Mouse (Mus musculus): ENCODE data around the gene Hist2h2be. TPM values are rescaled to one million over a fixed set of nuclear protein-coding genes. Genes with fewer than 3 reads are reported as not detected.

The Hist2h2be gene
- polyA plus RNA-seq, 1 experiment, result 1.3 TPM

DNA sequence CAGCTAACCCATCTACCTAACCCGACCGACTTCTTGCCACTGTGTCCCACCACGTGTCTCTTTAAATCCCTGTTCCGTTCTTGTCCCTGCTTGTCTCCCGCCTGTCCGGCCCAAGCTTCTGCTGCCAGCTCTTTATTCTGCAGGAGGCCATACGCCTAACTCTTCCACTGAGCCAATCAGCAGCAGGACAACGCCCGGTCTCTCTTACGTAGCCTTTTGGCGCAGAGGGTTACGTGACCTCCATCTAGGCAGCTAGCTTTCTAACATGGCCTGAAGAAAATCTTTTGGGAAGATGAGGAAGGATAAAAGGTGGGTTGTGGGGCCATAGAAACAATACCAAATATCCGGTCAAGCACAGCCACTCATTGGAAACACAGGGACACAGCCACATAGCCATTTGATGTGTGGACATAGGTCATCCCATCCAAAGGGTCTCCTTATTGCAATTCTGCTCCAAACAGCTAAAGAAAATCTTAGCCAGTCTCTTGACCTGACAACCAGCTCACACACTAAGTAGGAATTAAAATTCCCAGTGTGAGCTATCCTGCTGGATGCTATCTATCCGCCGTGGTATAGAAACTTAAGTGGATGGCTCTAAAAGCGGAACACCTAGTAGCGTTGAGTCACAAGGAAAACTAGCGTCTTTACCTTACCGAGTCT lies 41.4 kb downstream of the Hist2h2be start:
- no peak for TF ChIP-seq CTCF (IDR thresholded peaks at IDR 0.05; ENCODE audit: low read depth, low read length)
- TF ChIP-seq EP300 (IDR thresholded peaks at IDR 0.05; ENCODE audit: insufficient read depth, low read depth, low read length), result 0 out of 2 replicates have a peak, but pooled peaks have one; percentile 39
- TF ChIP-seq POLR2A (IDR thresholded peaks at IDR 0.05; ENCODE audit: insufficient read depth, low read length), result peak; percentile 78
- Histone ChIP-seq H3K36me3 (ENCODE audit: control insufficient read depth, insufficient read depth, low read length, poor library complexity, severe bottlenecking) (no peaks in the 10 kb centered on the region), H3K4me3 (ENCODE audit: low read depth, low read length) (peak overlapping the region; percentile 76), H3K9me3 (replicated peaks; ENCODE audit: control insufficient read depth, insufficient read depth, low read length, poor library complexity, severe bottlenecking) (no peaks in the 10 kb centered on the region), H3K27me3 (ENCODE audit: control insufficient read depth, insufficient read depth, low read length, poor library complexity, severe bottlenecking) (no peaks in the 10 kb centered on the region), H3K9ac (ENCODE audit: low read depth, poor library complexity, severe bottlenecking) (peak overlapping the region; percentile 96), H3K4me1 (ENCODE audit: control insufficient read depth, insufficient read depth, low read length) (no peaks in the 10 kb centered on the region), H3K27ac (ENCODE audit: insufficient read depth, low read length) (peak overlapping the region; percentile 82)

DNA sequence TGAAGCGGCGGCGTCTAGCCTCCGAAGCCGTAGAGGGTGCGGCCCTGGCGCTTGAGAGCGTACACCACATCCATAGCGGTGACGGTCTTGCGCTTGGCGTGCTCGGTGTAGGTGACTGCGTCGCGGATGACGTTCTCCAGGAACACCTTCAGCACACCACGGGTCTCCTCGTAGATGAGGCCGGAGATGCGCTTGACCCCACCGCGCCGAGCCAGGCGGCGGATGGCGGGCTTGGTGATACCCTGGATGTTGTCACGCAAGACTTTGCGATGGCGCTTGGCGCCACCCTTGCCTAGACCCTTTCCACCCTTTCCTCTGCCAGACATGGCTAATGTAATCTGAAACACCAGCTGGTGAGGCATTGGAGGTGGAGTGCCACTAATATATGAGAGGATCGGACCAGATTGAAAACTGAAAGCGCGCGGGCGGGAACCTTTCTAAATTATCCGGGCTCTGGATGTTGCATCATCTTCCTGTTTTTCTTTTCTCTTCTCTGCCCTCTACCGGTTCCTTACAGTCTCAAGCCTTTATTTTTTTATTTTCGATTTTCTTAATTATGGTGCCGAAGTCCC lies 42.1 kb downstream of the Hist2h2be start, which contains the start of gene Hist2h4:
Gene Hist2h4, minus strand, starts transcription at position 333 of the 572 bp plus-strand sequence.
- Histone ChIP-seq H3K36me3 (ENCODE audit: control insufficient read depth, insufficient read depth, low read length, poor library complexity, severe bottlenecking) (no peaks in the 10 kb centered on the region), H3K4me1 (ENCODE audit: control insufficient read depth, insufficient read depth, low read length) (no peaks in the 10 kb centered on the region)

DNA sequence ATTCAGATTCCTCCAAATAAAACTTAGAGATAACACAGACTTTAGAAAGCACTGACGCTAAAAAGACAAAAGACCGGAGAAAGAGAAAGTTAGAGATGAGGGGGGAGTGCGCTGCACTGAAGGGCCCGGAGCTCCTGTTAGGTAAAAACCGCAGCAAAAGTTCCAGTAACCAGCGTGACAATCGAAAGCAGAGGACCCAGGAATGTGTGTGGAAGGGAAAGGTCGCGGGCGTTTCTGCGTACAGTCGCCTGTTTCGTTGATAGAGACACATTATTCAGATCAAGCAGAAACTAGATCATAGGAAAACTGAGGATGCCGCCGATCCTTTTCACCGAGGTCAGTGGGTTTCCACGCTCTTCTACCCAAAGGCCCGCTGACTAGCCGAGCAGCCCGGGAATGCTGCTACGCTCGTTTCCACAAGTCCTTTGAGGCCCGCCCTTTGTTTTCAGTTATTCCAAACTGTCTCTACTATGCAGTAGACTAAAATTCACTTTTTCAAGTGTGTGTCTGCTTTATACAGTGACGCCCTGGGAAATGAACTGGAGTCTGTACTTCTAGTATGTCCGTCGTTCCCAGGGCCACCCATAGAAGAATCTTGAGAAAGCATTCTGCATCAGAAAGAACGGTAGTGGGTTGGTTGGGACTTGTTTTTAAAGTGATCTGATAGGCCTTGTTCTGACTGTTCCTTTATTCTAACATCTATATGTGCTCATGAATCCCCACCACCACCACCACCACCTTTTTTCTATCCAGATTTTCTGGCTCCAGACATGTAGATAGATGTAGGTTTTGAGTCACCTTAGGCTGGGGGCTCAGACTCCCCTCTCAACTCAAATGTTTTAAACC lies 42.9 kb downstream of the Hist2h2be start:
- Histone ChIP-seq H3K9me3 (replicated peaks; ENCODE audit: control insufficient read depth, insufficient read depth, low read length, poor library complexity, severe bottlenecking) (no peaks in the 10 kb centered on the region), H3K36me3 (ENCODE audit: control insufficient read depth, insufficient read depth, low read length, poor library complexity, severe bottlenecking) (no peaks in the 10 kb centered on the region), H3K4me3 (ENCODE audit: low read depth, low read length) (peak overlapping the region; percentile 75), H3K27ac (ENCODE audit: insufficient read depth, low read length) (peak overlapping the region; percentile 92), H3K9ac (ENCODE audit: low read depth, poor library complexity, severe bottlenecking) (peak overlapping the region; percentile 96), H3K4me1 (ENCODE audit: control insufficient read depth, insufficient read depth, low read length) (no peaks in the 10 kb centered on the region), H3K27me3 (ENCODE audit: control insufficient read depth, insufficient read depth, low read length, poor library complexity, severe bottlenecking) (no peaks in the 10 kb centered on the region)
- TF ChIP-seq CTCF (IDR thresholded peaks at IDR 0.05; ENCODE audit: low read depth, low read length) (no peak), EP300 (IDR thresholded peaks at IDR 0.05; ENCODE audit: insufficient read depth, low read depth, low read length) (no peak), POLR2A (IDR thresholded peaks at IDR 0.05; ENCODE audit: insufficient read depth, low read length) (no peak)

More for the DNA sequence above, 42.1 kb downstream of the Hist2h2be start, which contains the start of gene Hist2h4:
- H3K27ac ChIP-seq (ENCODE audit: insufficient read depth, low read length), result peak within 1 kb of the TSS; percentile 92
- no peak for TF ChIP-seq CTCF (IDR thresholded peaks at IDR 0.05; ENCODE audit: low read depth, low read length)
- TF ChIP-seq EP300 (IDR thresholded peaks at IDR 0.05; ENCODE audit: insufficient read depth, low read depth, low read length), result 0 out of 2 replicates have a peak, but pooled peaks have one; percentile 37
- peak; percentile 100 for TF ChIP-seq POLR2A (IDR thresholded peaks at IDR 0.05; ENCODE audit: insufficient read depth, low read length)
- H3K27me3 ChIP-seq (ENCODE audit: control insufficient read depth, insufficient read depth, low read length, poor library complexity, severe bottlenecking), result no peaks in the 10 kb centered on the region
- peak within 1 kb of the TSS; percentile 76 for H3K4me3 ChIP-seq (ENCODE audit: low read depth, low read length)
- H3K9me3 ChIP-seq (replicated peaks; ENCODE audit: control insufficient read depth, insufficient read depth, low read length, poor library complexity, severe bottlenecking), result no peaks in the 10 kb centered on the region
- peak within 1 kb of the TSS; percentile 96 for H3K9ac ChIP-seq (ENCODE audit: low read depth, poor library complexity, severe bottlenecking)

DNA sequence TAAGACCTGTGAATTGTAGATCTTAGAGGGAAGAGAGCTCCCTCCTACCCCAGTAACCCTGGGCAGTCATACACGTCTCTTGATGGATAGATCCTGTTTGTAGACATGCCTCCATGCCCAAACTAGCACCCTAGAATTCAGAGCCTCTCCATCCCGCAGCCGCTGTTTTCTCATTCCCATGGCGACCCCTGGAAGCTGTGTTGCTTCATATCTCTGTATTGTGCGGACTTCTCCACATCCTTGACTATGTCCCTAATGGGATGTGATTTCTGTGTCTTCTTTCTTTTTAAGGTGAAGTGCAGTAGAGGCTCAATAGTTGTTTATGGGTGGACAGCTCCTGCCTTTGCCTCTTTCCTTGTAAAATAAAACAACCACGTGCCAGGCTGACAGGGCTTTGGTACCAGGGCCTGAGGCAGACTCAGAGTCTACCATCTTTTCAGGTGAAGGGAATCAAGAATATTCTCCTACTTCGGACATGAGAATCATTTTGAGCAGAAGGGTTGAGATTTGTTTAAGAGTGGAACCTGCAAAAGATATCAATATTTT lies 43.6 kb downstream of the Hist2h2be start:
- H3K9ac ChIP-seq (ENCODE audit: low read depth, poor library complexity, severe bottlenecking), result peak overlapping the region; percentile 96
- no peaks in the 10 kb centered on the region for H3K36me3 ChIP-seq (ENCODE audit: control insufficient read depth, insufficient read depth, low read length, poor library complexity, severe bottlenecking)
- TF ChIP-seq EP300 (IDR thresholded peaks at IDR 0.05; ENCODE audit: insufficient read depth, low read depth, low read length) (no peak), CTCF (IDR thresholded peaks at IDR 0.05; ENCODE audit: low read depth, low read length) (no peak), POLR2A (IDR thresholded peaks at IDR 0.05; ENCODE audit: insufficient read depth, low read length) (no peak)
- H3K27ac ChIP-seq (ENCODE audit: insufficient read depth, low read length), result peak overlapping the region; percentile 92
- peak overlapping the region; percentile 40 for H3K4me3 ChIP-seq (ENCODE audit: low read depth, low read length)
- no peaks in the 10 kb centered on the region for H3K4me1 ChIP-seq (ENCODE audit: control insufficient read depth, insufficient read depth, low read length)
- no peaks in the 10 kb centered on the region for H3K9me3 ChIP-seq (replicated peaks; ENCODE audit: control insufficient read depth, insufficient read depth, low read length, poor library complexity, severe bottlenecking)
- no peaks in the 10 kb centered on the region for H3K27me3 ChIP-seq (ENCODE audit: control insufficient read depth, insufficient read depth, low read length, poor library complexity, severe bottlenecking)

DNA sequence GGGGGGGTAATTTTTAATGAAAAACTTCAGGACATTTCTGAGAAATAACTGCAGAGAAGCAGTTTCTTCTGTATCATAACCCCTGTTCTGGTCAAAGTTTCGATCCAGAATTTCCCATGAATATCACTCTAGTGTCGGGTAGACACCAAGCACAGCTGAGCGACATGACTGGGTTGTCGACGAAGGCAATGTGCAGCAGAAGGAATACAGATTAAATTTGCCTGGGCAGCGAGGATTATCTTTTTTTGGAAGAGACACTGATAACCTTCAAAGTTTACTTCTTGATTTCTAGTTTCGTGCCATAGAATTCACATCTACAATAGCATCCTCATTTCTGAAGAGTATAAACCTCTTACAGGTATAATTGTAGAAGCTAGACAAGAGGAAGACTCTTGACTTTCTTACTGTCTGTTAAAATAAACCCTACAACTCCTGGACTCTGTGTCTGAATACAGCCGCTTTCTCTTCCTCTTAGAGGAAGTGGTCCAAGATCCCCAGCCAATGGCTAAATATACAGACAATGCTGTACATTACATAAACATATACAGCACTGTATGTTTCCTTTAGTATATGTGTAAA lies 45.3 kb downstream of the Hist2h2be start:
- Histone ChIP-seq H3K4me1 (ENCODE audit: control insufficient read depth, insufficient read depth, low read length) (no peaks in the 10 kb centered on the region), H3K9me3 (replicated peaks; ENCODE audit: control insufficient read depth, insufficient read depth, low read length, poor library complexity, severe bottlenecking) (no peaks in the 10 kb centered on the region), H3K4me3 (ENCODE audit: low read depth, low read length) (no peak overlapping the region), H3K27me3 (ENCODE audit: control insufficient read depth, insufficient read depth, low read length, poor library complexity, severe bottlenecking) (no peaks in the 10 kb centered on the region), H3K36me3 (ENCODE audit: control insufficient read depth, insufficient read depth, low read length, poor library complexity, severe bottlenecking) (no peaks in the 10 kb centered on the region), H3K27ac (ENCODE audit: insufficient read depth, low read length) (no peak overlapping the region), H3K9ac (ENCODE audit: low read depth, poor library complexity, severe bottlenecking) (no peak overlapping the region)
- TF ChIP-seq CTCF (IDR thresholded peaks at IDR 0.05; ENCODE audit: low read depth, low read length), result no peak
- no peak for TF ChIP-seq EP300 (IDR thresholded peaks at IDR 0.05; ENCODE audit: insufficient read depth, low read depth, low read length)
- no peak for TF ChIP-seq POLR2A (IDR thresholded peaks at IDR 0.05; ENCODE audit: insufficient read depth, low read length)

Data from ES-Bruce4 (cell line).